10 mouse cellular contexts compared by ENCODE assay signal in genomic region chr6:125546474-125546873, GRCm38 (mm10). TPM values are rescaled to one million over a fixed set of nuclear protein-coding genes. Genes with fewer than 3 reads are reported as not detected.
DNase-seq lines count a peak whose midpoint lies in the region; TF ChIP-seq lines count a peak whose summit lies in the region.
"Had no signal": no experiment of that assay in that cellular context is flagged by ENCODE, and none has a peak within 500 bp of the region (broad histone marks: within the 10 kb centered on the region; RNA-seq: fewer than 3 reads in every experiment).

Gene Vwf (plus strand): TSS chr6:125546774.

- intact Hi-C loops in gastrocnemius, postnatal 36 days (cut with DNase I): no loop called here

- TF ChIP-seq CTCF in layer of hippocampus, adult 2 months (conservative IDR thresholded peaks at IDR 0.05): no peak
- no peak for TF ChIP-seq CTCF in brain, embryonic 14.5 days (IDR thresholded peaks at IDR 0.05; ENCODE audit: borderline replicate concordance, extremely low read depth, insufficient read depth, insufficient read length)

- 92% methylated on average over 6 of the region's 6 CpGs for WGBS in large intestine, adult 2 months

- H3K4me3 ChIP-seq in layer of hippocampus, adult 2 months: no peak within 1 kb of the TSS

- no peak for DNase-seq in layer of hippocampus, adult 2 months (ENCODE audit: low spot score in 2 of 2)
- no peak for DNase-seq in layer of hippocampus, adult 11-12 months (ENCODE audit: low spot score)
- no peak for DNase-seq in brain, embryonic 14.5 days (ENCODE audit: low read depth)
- DNase-seq in gastrocnemius, postnatal 36 days: no peak
- no peak for DNase-seq in large intestine, adult 2 months (ENCODE audit: low read depth, low spot score)
- no peak for DNase-seq in cerebellum, postnatal 4 days (ENCODE audit: low spot score in 2 of 2)
- DNase-seq in spleen, adult 18-20 months: no peak
- DNase-seq in right cerebral cortex, postnatal 36 days (ENCODE audit: low spot score in 2 of 2): no peak
- DNase-seq: cerebellum, adult 11-12 months; kidney, postnatal 25 days had no signal

- no peak within 1 kb of the TSS for H3K27ac ChIP-seq in layer of hippocampus, adult 2 months

- TF ChIP-seq POLR2A in brain, embryonic 14.5 days (IDR thresholded peaks at IDR 0.05; ENCODE audit: borderline replicate concordance, extremely low read depth, insufficient read depth, insufficient read length, poor library complexity, severe bottlenecking): no peak

RNA-seq across cellular contexts. Expression of gene Vwf, which starts in this region (rescaled TPM):
- total RNA-seq in layer of hippocampus, adult 2 months (2021): 10 to 100 TPM; 13.2 to 23.5 TPM
- polyA plus RNA-seq in brain, embryonic 14.5 days (2012; rRNA removed): 5.8 and 18.9 TPM in 2 replicates
- total RNA-seq in gastrocnemius, postnatal 36 days (2021): 10 to 100 TPM; 13.5 to 15.4 TPM
- polyA plus RNA-seq in large intestine, adult 2 months (2012; rRNA removed): 29.1 and 33.3 TPM in 2 replicates
